Mouse (Mus musculus) hematopoietic multipotent progenitor cell, adult 10-12 weeks (in vitro differentiated cells): ENCODE results near the gene Ppox. TPM values are rescaled to one million over a fixed set of nuclear protein-coding genes. Genes with fewer than 3 reads are reported as not detected.

Source experiments
- polyA plus RNA-seq: library from polyadenylated mRNA; stranded (reverse); fragments of >175 nt; gene quantifications from 2 replicates; pipeline ENCODE4 v1.2.3, GENCODE M21; 2012; ENCODE audit warnings: low replicate concordance

Gene Ppox
- polyA plus RNA-seq: 29.7 and 70.3 TPM in 2 replicates

DNA sequence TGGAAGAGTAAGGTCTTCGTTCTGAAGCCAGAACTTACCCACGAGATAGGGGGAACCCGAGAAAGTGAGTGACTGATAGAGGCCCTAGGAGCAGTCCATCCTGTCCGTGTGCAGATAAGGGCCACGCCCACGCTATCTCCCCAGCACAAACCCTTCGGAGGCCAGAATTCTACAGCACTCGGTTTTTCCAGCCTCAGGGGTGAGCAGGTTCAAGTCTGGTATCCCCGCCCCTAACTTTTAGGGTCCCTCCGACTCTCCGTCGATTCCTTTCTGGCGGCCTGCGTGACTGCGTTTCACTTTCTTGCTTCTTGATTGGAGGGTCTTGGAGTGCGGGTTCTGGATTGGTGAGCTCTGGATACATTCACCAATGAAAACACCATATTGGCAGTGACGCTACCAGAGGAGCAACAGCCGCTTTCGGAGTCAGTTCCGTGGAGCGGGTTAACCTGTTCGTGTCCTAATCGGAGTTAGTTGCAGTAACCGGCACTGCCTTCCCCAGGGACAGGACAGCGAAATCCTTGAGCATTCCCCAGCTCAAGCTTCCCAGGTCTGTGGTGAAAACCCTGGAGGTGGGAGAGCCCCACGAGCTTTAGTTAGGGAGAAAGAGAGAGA is at the start of gene Ppox:
Gene Ppox (minus strand): TSS at position 271 of the 612 bp plus-strand sequence.

DNA sequence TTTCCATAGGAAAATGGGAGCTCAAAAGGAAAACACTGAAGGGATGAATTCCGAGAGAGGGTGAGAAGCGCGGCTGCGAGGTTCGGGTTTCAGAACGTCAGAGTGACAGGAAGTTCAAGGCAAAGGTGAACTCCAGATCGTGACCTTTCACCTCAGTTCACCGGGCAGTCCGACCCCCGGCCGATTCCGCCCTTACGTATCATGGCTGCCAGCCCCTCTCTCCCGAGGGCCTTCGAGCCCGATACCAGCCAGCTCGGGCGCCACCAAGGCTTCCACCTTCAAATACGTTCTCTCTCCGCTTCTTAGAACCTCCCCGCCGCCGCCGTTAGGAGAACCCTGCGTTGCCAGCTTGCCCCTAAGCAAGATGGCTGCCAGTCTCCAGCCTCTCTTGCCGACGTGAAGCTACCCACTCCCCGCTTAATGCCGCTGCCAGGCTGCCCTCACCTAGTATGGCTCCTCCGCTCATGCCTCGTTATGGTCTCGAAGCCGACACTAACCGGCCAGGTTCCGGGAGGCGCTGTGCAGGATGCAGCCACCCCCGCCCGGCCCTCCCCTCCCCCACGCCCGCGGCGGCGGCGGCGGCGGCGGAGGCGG is 48.0 kb upstream of the Ppox start, which contains the start of gene Dedd:
Gene Dedd (plus strand): TSS at position 307 of the 594 bp plus-strand sequence.

GRCm38 (mm10) chr1:171294298-171295062 is 13.5 kb upstream of the Ppox start, which contains the start of gene Ufc1:
Gene Ufc1 (minus strand): TSS chr1:171295024.

GRCm38 (mm10) chr1:171287136-171288081 is 6.4 kb upstream of the Ppox start, which contains the start of gene Usp21:
Gene Usp21 (minus strand): TSS chr1:171287991.

GRCm38 (mm10) chr1:171269848-171270572 is 11.0 kb downstream of the Ppox start, which contains the start of gene B4galt3:
Gene B4galt3 (plus strand): TSS chr1:171270328.

GRCm38 (mm10) chr1:171250680-171251593 is 30.0 kb downstream of the Ppox start, which contains the start of gene Ndufs2:
Gene Ndufs2 (minus strand): TSS chr1:171251388.

GRCm38 (mm10) chr1:171249913-171250600 is 30.9 kb downstream of the Ppox start, which contains the start of gene Adamts4:
Gene Adamts4 (plus strand): TSS chr1:171250421.

DNA sequence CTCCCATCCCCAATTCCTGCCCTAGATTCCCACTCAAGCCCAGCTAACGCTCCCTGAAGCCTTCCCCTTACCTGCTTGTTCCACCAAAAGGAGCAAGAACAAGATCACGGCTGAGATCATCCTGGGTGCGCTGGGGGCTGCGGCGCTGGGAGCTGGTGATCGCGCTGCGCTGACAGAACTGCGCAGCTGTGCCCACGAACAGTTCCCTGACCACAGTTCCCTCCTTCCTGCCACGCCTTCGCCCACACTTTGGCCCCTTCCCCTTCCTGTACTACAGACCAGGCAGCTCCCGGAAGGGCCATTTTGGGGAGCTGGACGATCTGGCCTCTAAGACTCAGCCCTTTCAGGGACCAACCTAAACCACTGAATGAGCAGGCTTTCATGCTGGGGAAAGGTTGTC is 46.9 kb downstream of the Ppox start, which contains the start of gene Fcer1g:
Gene Fcer1g (minus strand): TSS at position 240 of the 400 bp plus-strand sequence.

Other genes with a start within 250 kb of the Ppox start
- 7.1 and 11.2 TPM in 2 replicates for gene Fcgr3, start 216.3 kb downstream of the Ppox start, polyA plus RNA-seq
- 1.2 and 1.6 TPM in 2 replicates for gene Cfap126, start 167.3 kb downstream of the Ppox start, polyA plus RNA-seq
- 5.3 and 72.1 TPM in 2 replicates for gene Sdhc, start 130.6 kb downstream of the Ppox start, polyA plus RNA-seq
- not detected in 2 replicates for gene Mpz, start 130.5 kb downstream of the Ppox start, polyA plus RNA-seq
- 0.66 and 1.8 TPM in 2 replicates for gene Pcp4l1, start 84.9 kb downstream of the Ppox start, polyA plus RNA-seq
- gene Nr1i3, start 67.2 kb downstream of the Ppox start, polyA plus RNA-seq: not detected in 2 replicates
- 18.3 and 19.3 TPM in 2 replicates for gene Tomm40l, start 58.7 kb downstream of the Ppox start, polyA plus RNA-seq
- gene Apoa2, start 56.1 kb downstream of the Ppox start, polyA plus RNA-seq: not detected in 2 replicates
- 33.6 and 46.3 TPM in 2 replicates for gene Fcer1g, start 46.8 kb downstream of the Ppox start, polyA plus RNA-seq
- 0.04 and 0.17 TPM in 2 replicates for gene Adamts4, start 30.8 kb downstream of the Ppox start, polyA plus RNA-seq
- gene Ndufs2, start 29.8 kb downstream of the Ppox start, polyA plus RNA-seq: 29.8 and 80.2 TPM in 2 replicates
- 63.2 and 69.5 TPM in 2 replicates for gene B4galt3, start 10.9 kb downstream of the Ppox start, polyA plus RNA-seq
- gene Usp21, start 6.8 kb upstream of the Ppox start, polyA plus RNA-seq: 77.2 and 163 TPM in 2 replicates
- 17.7 and 40.2 TPM in 2 replicates for gene Ufc1, start 13.8 kb upstream of the Ppox start, polyA plus RNA-seq
- 11.6 and 25.3 TPM in 2 replicates for gene Dedd, start 48.0 kb upstream of the Ppox start, polyA plus RNA-seq
- 9.5 and 14.3 TPM in 2 replicates for gene Nit1, start 64.5 kb upstream of the Ppox start, polyA plus RNA-seq
- gene Pfdn2, start 64.5 kb upstream of the Ppox start, polyA plus RNA-seq: 6.8 and 10.4 TPM in 2 replicates
- gene Klhdc9, start 79.6 kb upstream of the Ppox start, polyA plus RNA-seq: 0.44 and 0.99 TPM in 2 replicates
- gene Nectin4, start 88.9 kb upstream of the Ppox start, polyA plus RNA-seq: 2.4 and 3.8 TPM in 2 replicates
- gene Arhgap30, start 107.8 kb upstream of the Ppox start, polyA plus RNA-seq: 174 and 196 TPM in 2 replicates
- 54.0 and 85.7 TPM in 2 replicates for gene Usf1, start 130.1 kb upstream of the Ppox start, polyA plus RNA-seq
- gene Tstd1, start 137.7 kb upstream of the Ppox start, polyA plus RNA-seq: 1.4 TPM in 1 of 2 replicates, not detected in the other
- 0.16 and 1.7 TPM in 2 replicates for gene F11r, start 156.3 kb upstream of the Ppox start, polyA plus RNA-seq
- 17.0 and 18.6 TPM in 2 replicates for gene Alyref2, start 222.3 kb upstream of the Ppox start, polyA plus RNA-seq